ENCODE assay signal across 13 mouse cellular contexts in the genomic region with DNA sequence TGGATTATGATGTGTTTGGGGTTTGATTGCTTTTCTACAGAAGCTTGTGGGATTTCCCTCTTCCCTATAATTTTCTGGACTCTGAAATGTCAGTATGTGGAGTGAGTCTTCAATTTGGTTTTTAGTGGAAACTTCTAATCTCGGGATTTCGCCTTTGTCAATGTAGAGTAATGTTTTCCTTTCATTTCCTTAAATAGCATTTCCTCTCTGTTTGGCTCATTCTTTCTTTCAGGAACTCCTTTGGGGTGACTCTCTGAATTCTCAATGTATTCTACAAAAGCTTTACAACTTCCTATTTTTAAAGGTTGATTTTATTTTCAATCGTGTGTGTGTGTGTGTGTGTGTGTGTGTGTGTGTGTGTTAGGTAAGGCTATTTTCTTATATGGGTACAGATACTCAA.
"Had no signal": no experiment of that assay in that cellular context is flagged by ENCODE, and none has a peak within 500 bp of the region (broad histone marks: within the 10 kb centered on the region; RNA-seq: fewer than 3 reads in every experiment).

No protein-coding gene starts in this region.

- H3K4me3 ChIP-seq: midbrain, embryonic 10.5 days; midbrain, embryonic 12.5 days; neural tube, embryonic 12.5 days had no signal

- H3K9me3 ChIP-seq: midbrain, embryonic 10.5 days; midbrain, embryonic 12.5 days; neural tube, embryonic 12.5 days had no signal

- H3K4me2 ChIP-seq: lung, embryonic 14.5 days; midbrain, embryonic 12.5 days; neural tube, embryonic 12.5 days had no signal

- DNase-seq: lung, adult 18-20 months; lung, embryonic 14.5 days; lung, postnatal 10 days; lung, postnatal 4 days; midbrain, embryonic 14.5 days; right cerebral cortex, postnatal 14 days; thymus, adult 18-20 months; thymus, postnatal 14 days; thymus, postnatal 36 days had no signal

- H3K36me3 ChIP-seq: midbrain, embryonic 10.5 days; midbrain, embryonic 12.5 days; neural tube, embryonic 12.5 days had no signal

- H3K9ac ChIP-seq: lung, embryonic 14.5 days; midbrain, embryonic 12.5 days; neural tube, embryonic 12.5 days had no signal

- H3K4me1 ChIP-seq: midbrain, embryonic 10.5 days; midbrain, embryonic 12.5 days; neural tube, embryonic 12.5 days had no signal

- H3K27me3 ChIP-seq: midbrain, embryonic 12.5 days; neural tube, embryonic 12.5 days had no signal

- H3K27ac ChIP-seq: midbrain, embryonic 10.5 days; midbrain, embryonic 12.5 days; neural tube, embryonic 12.5 days had no signal

- ATAC-seq: midbrain, embryonic 16.5 days had no signal
